ENCODE assay signal across 10 mouse cellular contexts in genomic region chr7:81934806-81935205, GRCm38 (mm10). TPM values are rescaled to one million over a fixed set of nuclear protein-coding genes. Genes with fewer than 3 reads are reported as not detected.
DNase-seq lines count a peak whose midpoint lies in the region; ATAC-seq lines count a peak whose summit lies in the region.
"Had no signal": no experiment of that assay in that cellular context is flagged by ENCODE, and none has a peak within 500 bp of the region (broad histone marks: within the 10 kb centered on the region; RNA-seq: fewer than 3 reads in every experiment).

No protein-coding gene starts in this region.

- ATAC-seq in monocyte, adult 5-6 weeks (replicated peaks; ENCODE audit: insufficient number of reproducible peaks, low FRiP score, low TSS enrichment, poor library complexity, severe bottlenecking), result 0 out of 2 replicates have a peak, but pooled peaks have one; percentile 22

- peak overlapping the region; percentile 97 for H3K4me3 ChIP-seq in embryonic facial prominence, embryonic 10.5 days

- WGBS in embryonic facial prominence, embryonic 10.5 days, result 5% methylated on average over 5 of the region's 5 CpGs

- peak overlapping the region; percentile 99 for H3K27ac ChIP-seq in embryonic facial prominence, embryonic 10.5 days (replicated peaks)

- DNase-seq in kidney, adult 9 months, result peak; percentile 9
- DNase-seq in kidney, postnatal 25 days, result no peak
- no peak for DNase-seq in embryonic facial prominence, embryonic 10.5 days (ENCODE audit: low spot score)
- DNase-seq in induced T-regulatory cell, adult 2 months (ENCODE audit: low read depth), result peak; percentile 14
- no peak for DNase-seq in cerebellum, adult 9-11 months
- no peak for DNase-seq in right cerebral cortex, adult 18-20 months
- no peak for DNase-seq in urinary bladder, postnatal 25 days (ENCODE audit: low spot score)

- H3K9me3 ChIP-seq in embryonic facial prominence, embryonic 10.5 days, result no peaks in the 10 kb centered on the region

- H3K27me3 ChIP-seq in embryonic facial prominence, embryonic 10.5 days (replicated peaks; ENCODE audit: low read depth, poor library complexity, severe bottlenecking), result peaks cover 24% of the 10 kb centered on the region
- H3K27me3 ChIP-seq: Patski had no signal

- peaks cover 27% of the 10 kb centered on the region for H3K4me1 ChIP-seq in embryonic facial prominence, embryonic 10.5 days

- no peaks in the 10 kb centered on the region for H3K36me3 ChIP-seq in embryonic facial prominence, embryonic 10.5 days (replicated peaks)

RNA-seq across cellular contexts. Expression of gene Hdgfl3, which starts 0.5 kb away (rescaled TPM):
- 23.6 and 27.5 TPM in 2 replicates for polyA plus RNA-seq in embryonic facial prominence, embryonic 10.5 days (2016; fragmentation: Nextera tagmentation; extraction: Ambion mirVana)
- total RNA-seq in monocyte, adult 5-6 weeks (2017), result 2.1 to 2.8 TPM (median 2.6 TPM) in 3 replicates

RNA-seq across cellular contexts. Expression of gene Bnc1, which starts 57.3 kb away (rescaled TPM):
- polyA plus RNA-seq in embryonic facial prominence, embryonic 10.5 days (2016; fragmentation: Nextera tagmentation; extraction: Ambion mirVana), result 3.1 and 4.5 TPM in 2 replicates
- not detected in 3 replicates for total RNA-seq in monocyte, adult 5-6 weeks (2017)
- total RNA-seq: hematopoietic stem cell, adult 5-6 weeks had no signal

Comparison
In these comparisons a context has a peak if more than half of its experiments do, and no peak if none do; other contexts are left out.
1. DNase-seq: peak in kidney, adult 9 months (single experiment) and induced T-regulatory cell, adult 2 months (single experiment); none in kidney, postnatal 25 days (0 of 2), embryonic facial prominence, embryonic 10.5 days (single experiment), cerebellum, adult 9-11 months (single experiment), right cerebral cortex, adult 18-20 months (single experiment) and urinary bladder, postnatal 25 days (single experiment).